Mouse (Mus musculus): Measurements from ENCODE around the gene Numb. TPM values are rescaled to one million over a fixed set of nuclear protein-coding genes. Genes with fewer than 3 reads are reported as not detected.

The Numb gene
- polyA plus RNA-seq, 1 experiment from 2014 or later = 14.2 TPM

- no peak overlapping the region for H3K9ac ChIP-seq (ENCODE audit: low read depth, low read length)
- no peak overlapping the region for H3K4me3 ChIP-seq (ENCODE audit: low read depth, low read length)
- no peak overlapping the region for H3K27ac ChIP-seq (ENCODE audit: low read length)
- no peaks in the 10 kb centered on the region for H3K9me3 ChIP-seq (replicated peaks; ENCODE audit: control insufficient read depth, low read length, poor library complexity, severe bottlenecking)
- H3K4me1 ChIP-seq (ENCODE audit: control insufficient read depth, insufficient read depth, low read length) = peaks cover 14% of the 10 kb centered on the region
- no peak overlapping the region for H3K4me2 ChIP-seq (ENCODE audit: low read length)
- WGBS = 92% methylated on average over 2 of the region's 2 CpGs
- no peak for ATAC-seq
- no peaks in the 10 kb centered on the region for H3K36me3 ChIP-seq (ENCODE audit: control insufficient read depth, insufficient read depth, low read length)
- no peaks in the 10 kb centered on the region for H3K27me3 ChIP-seq (ENCODE audit: control insufficient read depth, insufficient read depth, low read depth, low read length)
Observed at GRCm38 (mm10) chr12:83760201-83760600, 161.5 kb downstream of the Numb start.

GRCm38 (mm10) chr12:83758735-83759134, 163.0 kb downstream of the Numb start:
- no peak overlapping the region for H3K4me3 ChIP-seq (ENCODE audit: low read depth, low read length)
- no peaks in the 10 kb centered on the region for H3K27me3 ChIP-seq (ENCODE audit: control insufficient read depth, insufficient read depth, low read depth, low read length)
- WGBS = 74% methylated on average over 10 of the region's 10 CpGs
- H3K4me2 ChIP-seq (ENCODE audit: low read length) = no peak overlapping the region
- H3K9ac ChIP-seq (ENCODE audit: low read depth, low read length) = no peak overlapping the region
- H3K9me3 ChIP-seq (replicated peaks; ENCODE audit: control insufficient read depth, low read length, poor library complexity, severe bottlenecking) = no peaks in the 10 kb centered on the region
- H3K4me1 ChIP-seq (ENCODE audit: control insufficient read depth, insufficient read depth, low read length) = peaks cover 8% of the 10 kb centered on the region
- no peak for ATAC-seq
- H3K36me3 ChIP-seq (ENCODE audit: control insufficient read depth, insufficient read depth, low read length) = no peaks in the 10 kb centered on the region
- H3K27ac ChIP-seq (ENCODE audit: low read length) = no peak overlapping the region

- Histone ChIP-seq H3K4me3 (ENCODE audit: low read depth, low read length) (no peak overlapping the region), H3K4me1 (ENCODE audit: control insufficient read depth, insufficient read depth, low read length) (no peaks in the 10 kb centered on the region), H3K9ac (ENCODE audit: low read depth, low read length) (no peak overlapping the region), H3K36me3 (ENCODE audit: control insufficient read depth, insufficient read depth, low read length) (no peaks in the 10 kb centered on the region), H3K27me3 (ENCODE audit: control insufficient read depth, insufficient read depth, low read depth, low read length) (no peaks in the 10 kb centered on the region), H3K4me2 (ENCODE audit: low read length) (no peak overlapping the region), H3K27ac (ENCODE audit: low read length) (no peak overlapping the region), H3K9me3 (replicated peaks; ENCODE audit: control insufficient read depth, low read length, poor library complexity, severe bottlenecking) (no peaks in the 10 kb centered on the region)
- 50% methylated on average over 2 of the region's 2 CpGs for WGBS
- no peak for ATAC-seq
Observed at GRCm38 (mm10) chr12:83752495-83752894, 169.2 kb downstream of the Numb start.

GRCm38 (mm10) chr12:83749186-83749585, 172.5 kb downstream of the Numb start:
- Histone ChIP-seq H3K4me2 (ENCODE audit: low read length) (no peak overlapping the region), H3K4me1 (ENCODE audit: control insufficient read depth, insufficient read depth, low read length) (peaks cover 3% of the 10 kb centered on the region), H3K27me3 (ENCODE audit: control insufficient read depth, insufficient read depth, low read depth, low read length) (no peaks in the 10 kb centered on the region), H3K27ac (ENCODE audit: low read length) (no peak overlapping the region), H3K36me3 (ENCODE audit: control insufficient read depth, insufficient read depth, low read length) (no peaks in the 10 kb centered on the region), H3K4me3 (ENCODE audit: low read depth, low read length) (no peak overlapping the region), H3K9me3 (replicated peaks; ENCODE audit: control insufficient read depth, low read length, poor library complexity, severe bottlenecking) (no peaks in the 10 kb centered on the region), H3K9ac (ENCODE audit: low read depth, low read length) (no peak overlapping the region)
- ATAC-seq = no peak
- WGBS = 29% methylated on average over 1 of the region's 1 CpGs

Other genes with a start within 250 kb of the Numb start
- 72.7 and 74.9 TPM in 2 replicates for gene Psen1, start 233.8 kb downstream of the Numb start, polyA plus RNA-seq (2015; fragmentation: Nextera tagmentation; extraction: Ambion mirVana)
- 0.16 and 0.31 TPM in 2 replicates for gene Papln, start 158.3 kb downstream of the Numb start, polyA plus RNA-seq (2015; fragmentation: Nextera tagmentation; extraction: Ambion mirVana)
- gene Riox1, start 28.7 kb upstream of the Numb start, polyA plus RNA-seq (2015; fragmentation: Nextera tagmentation; extraction: Ambion mirVana) = 8.7 and 9.2 TPM in 2 replicates
- 0.06 TPM in 1 of 2 replicates, not detected in the other for gene Heatr4, start 62.9 kb upstream of the Numb start, polyA plus RNA-seq (2015; fragmentation: Nextera tagmentation; extraction: Ambion mirVana)
- 11.4 and 15.3 TPM in 2 replicates for gene Acot2, start 65.9 kb upstream of the Numb start, polyA plus RNA-seq (2015; fragmentation: Nextera tagmentation; extraction: Ambion mirVana)
- 74.1 and 89.4 TPM in 2 replicates for gene Acot1, start 87.6 kb upstream of the Numb start, polyA plus RNA-seq (2015; fragmentation: Nextera tagmentation; extraction: Ambion mirVana)
- gene Acot4, start 116.4 kb upstream of the Numb start, polyA plus RNA-seq (2015; fragmentation: Nextera tagmentation; extraction: Ambion mirVana) = 0.59 and 0.67 TPM in 2 replicates
- not detected in 2 replicates for gene Gm49366, start 117.0 kb upstream of the Numb start, polyA plus RNA-seq (2015; fragmentation: Nextera tagmentation; extraction: Ambion mirVana)
- gene Acot3, start 130.2 kb upstream of the Numb start, polyA plus RNA-seq (2015; fragmentation: Nextera tagmentation; extraction: Ambion mirVana) = 1.4 and 1.8 TPM in 2 replicates
- 0.22 and 0.31 TPM in 2 replicates for gene Acot5, start 147.4 kb upstream of the Numb start, polyA plus RNA-seq (2015; fragmentation: Nextera tagmentation; extraction: Ambion mirVana)
- 0.98 and 1.2 TPM in 2 replicates for gene Acot6, start 178.7 kb upstream of the Numb start, polyA plus RNA-seq (2015; fragmentation: Nextera tagmentation; extraction: Ambion mirVana)
- gene Dnal1, start 192.4 kb upstream of the Numb start, polyA plus RNA-seq (2015; fragmentation: Nextera tagmentation; extraction: Ambion mirVana) = 9.1 and 10.9 TPM in 2 replicates
- gene Pnma1, start 226.6 kb upstream of the Numb start, polyA plus RNA-seq (2015; fragmentation: Nextera tagmentation; extraction: Ambion mirVana) = 8.2 and 9.3 TPM in 2 replicates

Measured in midbrain, embryonic 16.5 days (tissue).